Mouse (Mus musculus) E14TG2a.4 (cell line): ENCODE data around the gene Mettl23.

Source experiments
- H3K27me3 ChIP-seq: 2 replicates; pipeline ENCODE4 v1.6.1; 2014; ENCODE audit warnings: low read length, control low read depth; ENCODE audit not compliant: insufficient read depth
- H3K36me3 ChIP-seq: 2 replicates; pipeline ENCODE4 v1.6.1; 2014; ENCODE audit warnings: low read length, control low read depth; ENCODE audit not compliant: insufficient read depth
- H3K4me1 ChIP-seq: replicated peaks from 2 replicates; pipeline ENCODE4 v1.6.1; 2014; ENCODE audit warnings: low read depth, low read length, control low read depth
- H3K4me3 ChIP-seq: replicated peaks from 2 replicates; pipeline ENCODE4 v1.5.1; 2014; ENCODE audit warnings: mild to moderate bottlenecking, low read length
- H3K9me3 ChIP-seq: 2 replicates; pipeline ENCODE4 v1.6.1; 2014; ENCODE audit warnings: low read length, control low read depth
- CTCF ChIP-seq: conservative IDR thresholded peaks from 2 replicates; pipeline ENCODE4 v1.5.1; 2014; ENCODE audit warnings: low read length
- NANOG ChIP-seq: IDR thresholded peaks from 2 replicates; pipeline ENCODE4 v1.6.1; 2014; ENCODE audit warnings: borderline replicate concordance, low read length, mixed read lengths
- POU5F1 ChIP-seq: IDR thresholded peaks from 2 replicates; pipeline ENCODE4 v1.6.1; 2014; ENCODE audit warnings: low read length, borderline replicate concordance

The Mettl23 gene

GRCm38 (mm10) chr11:116843261-116844233, at the start of gene Mettl23, which contains the start of gene Jmjd6:
Gene Mettl23, plus strand, starts transcription at chr11:116843278.
Gene Jmjd6, minus strand, starts transcription at chr11:116843449.
- Histone ChIP-seq H3K4me3 (peak within 1 kb of the TSS; percentile 98), H3K36me3 (peaks cover 72% of the 10 kb centered on the region), H3K9me3 (no peaks in the 10 kb centered on the region), H3K4me1 (peaks cover 65% of the 10 kb centered on the region), H3K27me3 (no peaks in the 10 kb centered on the region)
- TF ChIP-seq POU5F1 (no peak), CTCF (no peak), NANOG (no peak)

GRCm38 (mm10) chr11:116799364-116799763, 43.7 kb upstream of the Mettl23 start:
- Histone ChIP-seq H3K27me3 (no peaks in the 10 kb centered on the region), H3K4me3 (no peak overlapping the region), H3K36me3 (no peaks in the 10 kb centered on the region), H3K4me1 (peaks cover 35% of the 10 kb centered on the region), H3K9me3 (no peaks in the 10 kb centered on the region)
- no peak for TF ChIP-seq CTCF
- TF ChIP-seq POU5F1 = no peak
- TF ChIP-seq NANOG = no peak

- Histone ChIP-seq H3K36me3 (no peaks in the 10 kb centered on the region), H3K9me3 (no peaks in the 10 kb centered on the region), H3K4me3 (no peak overlapping the region), H3K27me3 (no peaks in the 10 kb centered on the region), H3K4me1 (peaks cover 26% of the 10 kb centered on the region; the same call in 1 of the 2 replicates)
- no peak for TF ChIP-seq POU5F1
- TF ChIP-seq CTCF = no peak
- no peak for TF ChIP-seq NANOG
These were observed 42.0 kb upstream of the Mettl23 start for GRCm38 (mm10) chr11:116801106-116801505.

GRCm38 (mm10) chr11:116802709-116803108, 40.4 kb upstream of the Mettl23 start:
- H3K36me3 ChIP-seq = no peaks in the 10 kb centered on the region
- no peaks in the 10 kb centered on the region for H3K9me3 ChIP-seq
- no peak overlapping the region for H3K4me3 ChIP-seq
- H3K4me1 ChIP-seq = peaks cover 20% of the 10 kb centered on the region; the same call in 1 of the 2 replicates
- no peaks in the 10 kb centered on the region for H3K27me3 ChIP-seq
- no peak for TF ChIP-seq CTCF
- TF ChIP-seq POU5F1 = no peak
- no peak for TF ChIP-seq NANOG

GRCm38 (mm10) chr11:116806136-116807071, 36.7 kb upstream of the Mettl23 start:
- no peaks in the 10 kb centered on the region for H3K36me3 ChIP-seq
- H3K4me1 ChIP-seq = peaks cover 47% of the 10 kb centered on the region
- H3K9me3 ChIP-seq = no peaks in the 10 kb centered on the region
- no peak overlapping the region for H3K4me3 ChIP-seq
- TF ChIP-seq POU5F1 = no peak
- TF ChIP-seq NANOG = no peak
- no peak for TF ChIP-seq CTCF
- peaks cover 12% of the 10 kb centered on the region for H3K27me3 ChIP-seq

GRCm38 (mm10) chr11:116807116-116807515, 36.0 kb upstream of the Mettl23 start:
- H3K4me3 ChIP-seq = no peak overlapping the region
- no peaks in the 10 kb centered on the region for H3K36me3 ChIP-seq
- H3K9me3 ChIP-seq = no peaks in the 10 kb centered on the region
- peaks cover 12% of the 10 kb centered on the region for H3K27me3 ChIP-seq
- H3K4me1 ChIP-seq = peaks cover 53% of the 10 kb centered on the region
- TF ChIP-seq NANOG = no peak
- no peak for TF ChIP-seq CTCF
- no peak for TF ChIP-seq POU5F1

- Histone ChIP-seq H3K36me3 (no peaks in the 10 kb centered on the region), H3K27me3 (peaks cover 12% of the 10 kb centered on the region), H3K9me3 (no peaks in the 10 kb centered on the region), H3K4me3 (no peak overlapping the region), H3K4me1 (peaks cover 53% of the 10 kb centered on the region)
- TF ChIP-seq NANOG = no peak
- TF ChIP-seq CTCF = no peak
- no peak for TF ChIP-seq POU5F1
These were observed 35.6 kb upstream of the Mettl23 start for GRCm38 (mm10) chr11:116807526-116807925.

GRCm38 (mm10) chr11:116807938-116808606, 35.0 kb upstream of the Mettl23 start:
- no peaks in the 10 kb centered on the region for H3K9me3 ChIP-seq
- TF ChIP-seq POU5F1 (no peak), NANOG (no peak), CTCF (peak; percentile 81)
- peaks cover 12% of the 10 kb centered on the region for H3K27me3 ChIP-seq
- H3K4me3 ChIP-seq = peak overlapping the region; percentile 23; the same call in 1 of the 2 replicates
- H3K4me1 ChIP-seq = peaks cover 56% of the 10 kb centered on the region
- H3K36me3 ChIP-seq = no peaks in the 10 kb centered on the region
